Mouse (Mus musculus): ENCODE data around the gene Satb2.
"Not testable (repeated sequence)": the region's sequence is repeated elsewhere in the genome, so short reads cannot be mapped to it uniquely, and the experiment has no call there.

Satb2 gene

DNA sequence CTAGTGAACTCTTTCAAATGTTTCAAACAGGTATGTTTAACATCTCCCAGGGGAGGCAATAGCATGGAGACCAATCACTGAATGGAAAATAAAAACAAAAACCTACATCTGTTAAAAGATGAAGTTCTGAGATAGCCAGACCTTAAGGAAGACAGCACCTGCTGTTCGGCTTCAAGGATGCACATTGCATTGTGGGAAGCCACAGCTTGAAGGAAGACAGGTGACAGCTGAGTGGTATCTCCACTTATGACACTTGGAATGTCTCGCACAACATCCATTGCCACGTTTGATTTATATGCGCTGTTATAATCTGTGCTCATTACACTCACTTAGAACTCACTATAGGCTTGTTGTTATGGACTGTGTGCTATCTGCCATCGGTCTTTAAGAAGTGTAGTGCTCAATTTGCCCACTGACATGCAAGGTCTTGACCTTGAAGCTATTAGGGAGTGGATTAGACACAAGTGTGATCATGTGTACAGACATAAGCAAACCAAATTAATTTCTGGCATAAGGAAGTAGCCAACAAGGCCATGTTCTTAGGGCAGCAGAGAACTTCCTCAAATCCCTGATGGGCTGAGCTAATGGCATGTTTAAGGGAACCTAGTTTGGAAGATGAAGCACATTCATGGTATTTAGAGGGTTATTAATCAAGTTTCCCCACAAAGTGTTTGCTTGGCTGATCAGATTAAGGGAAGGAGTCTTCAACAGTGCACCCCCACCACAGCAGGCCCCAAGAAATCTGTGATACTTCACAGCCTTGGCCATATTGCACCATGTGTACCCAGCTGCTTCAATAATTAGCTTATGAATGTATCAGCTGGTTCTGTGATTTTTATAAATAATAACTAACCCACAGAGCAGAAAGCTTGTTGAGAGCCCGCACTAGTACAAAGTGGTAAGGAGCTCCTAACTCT, 144.2 kb downstream of the Satb2 start:
- no peak for DNase-seq (ENCODE audit: inconsistent ontology term)

DNA sequence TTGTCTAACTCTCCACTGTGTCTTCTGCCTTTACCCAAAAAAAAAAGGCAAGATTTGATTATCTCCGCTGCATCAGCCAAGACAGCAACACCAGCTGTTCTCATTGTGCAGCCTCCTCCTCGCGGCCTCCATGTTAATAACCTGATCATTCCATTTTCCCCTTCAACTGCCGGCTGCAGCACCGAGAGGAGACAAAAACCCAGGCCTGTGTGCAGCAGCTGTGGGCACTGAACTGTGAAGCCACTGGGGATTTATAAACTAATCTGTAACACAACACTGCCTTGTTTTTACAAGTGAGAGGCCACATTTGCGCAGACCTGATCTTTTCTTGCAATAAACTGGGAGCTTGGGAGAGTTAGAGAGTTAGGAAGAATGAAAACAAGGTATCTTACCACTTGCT, 145.1 kb downstream of the Satb2 start:
- peak; percentile 14 for DNase-seq (ENCODE audit: inconsistent ontology term)

DNA sequence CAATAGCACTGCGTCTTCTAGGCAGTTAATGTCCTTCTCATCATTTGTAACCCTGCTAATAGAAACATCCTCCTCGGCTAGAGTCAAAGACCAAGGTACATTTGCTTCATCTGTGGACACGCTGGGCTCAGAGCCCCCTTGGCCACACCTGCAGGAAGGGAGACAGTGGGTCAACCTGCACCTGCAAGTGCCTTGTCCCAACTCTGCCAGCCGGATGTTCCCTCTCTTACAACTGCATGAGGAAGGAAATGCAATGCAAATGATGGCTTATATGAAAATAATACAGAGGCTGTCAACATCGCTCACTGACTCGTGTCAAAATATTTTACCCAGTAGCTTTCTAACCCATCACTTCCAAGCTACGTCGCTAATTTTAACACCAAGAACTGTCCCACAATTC, 145.7 kb downstream of the Satb2 start:
- no peak for DNase-seq (ENCODE audit: inconsistent ontology term)

DNA sequence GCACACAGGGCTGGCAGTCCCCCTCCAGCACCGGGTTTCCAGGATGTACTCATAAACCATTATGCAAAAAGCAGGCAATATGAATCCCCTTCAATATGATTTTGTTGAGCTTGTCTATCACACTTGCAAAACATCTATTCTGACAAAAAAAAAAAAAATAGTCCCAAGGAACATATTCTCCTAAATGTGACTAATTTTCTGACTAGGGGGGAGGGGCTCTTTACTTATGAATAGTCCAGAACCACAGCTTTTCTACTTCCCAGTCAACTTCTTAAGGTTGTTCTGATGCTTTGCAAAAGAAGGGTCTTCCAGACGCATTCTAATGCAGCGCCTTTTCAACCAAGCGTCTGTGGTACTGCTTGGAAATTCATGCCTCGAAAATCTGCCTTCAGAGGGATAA, 155.7 kb downstream of the Satb2 start:
- no peak for DNase-seq (ENCODE audit: inconsistent ontology term)

DNA sequence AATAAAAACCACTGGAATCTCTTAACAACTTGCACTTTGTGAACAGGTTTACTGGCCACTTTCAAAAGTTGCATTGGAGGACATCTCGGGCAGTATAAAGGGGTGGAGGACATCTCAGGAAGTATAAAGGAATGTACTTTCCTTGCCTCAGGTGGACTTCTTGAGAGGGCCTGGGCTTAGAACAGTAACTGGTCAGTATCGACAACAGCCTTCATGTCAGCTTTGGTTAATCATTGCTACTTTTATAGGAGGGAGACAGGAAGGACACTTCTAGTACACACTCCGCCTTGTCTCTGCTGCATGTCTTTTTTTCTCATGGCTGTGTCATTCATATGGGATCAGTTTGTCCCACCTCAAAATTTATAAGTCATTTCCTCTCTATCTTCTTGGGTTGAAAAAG, 156.4 kb downstream of the Satb2 start:
- DNase-seq (ENCODE audit: inconsistent ontology term) = no peak

DNA sequence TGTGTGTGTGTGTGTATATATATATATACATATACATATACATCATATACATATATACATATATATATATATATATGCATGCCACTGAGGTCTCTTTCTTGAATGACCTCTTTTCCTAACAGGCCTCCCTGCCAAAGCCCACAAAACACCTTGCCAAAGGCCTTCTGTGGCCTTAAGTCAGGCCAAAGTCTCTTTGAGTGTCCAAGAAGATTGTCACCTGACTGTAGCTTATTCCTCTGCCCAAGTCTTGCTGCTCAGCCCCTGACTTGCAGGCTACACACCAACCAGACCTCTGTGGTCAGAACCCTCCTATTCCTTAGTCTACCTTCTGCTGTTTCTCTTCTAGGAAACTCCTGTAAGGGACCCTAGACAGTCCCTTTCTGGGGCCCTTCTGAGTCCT, 164.9 kb downstream of the Satb2 start:
- DNase-seq (ENCODE audit: inconsistent ontology term) = no peak

DNA sequence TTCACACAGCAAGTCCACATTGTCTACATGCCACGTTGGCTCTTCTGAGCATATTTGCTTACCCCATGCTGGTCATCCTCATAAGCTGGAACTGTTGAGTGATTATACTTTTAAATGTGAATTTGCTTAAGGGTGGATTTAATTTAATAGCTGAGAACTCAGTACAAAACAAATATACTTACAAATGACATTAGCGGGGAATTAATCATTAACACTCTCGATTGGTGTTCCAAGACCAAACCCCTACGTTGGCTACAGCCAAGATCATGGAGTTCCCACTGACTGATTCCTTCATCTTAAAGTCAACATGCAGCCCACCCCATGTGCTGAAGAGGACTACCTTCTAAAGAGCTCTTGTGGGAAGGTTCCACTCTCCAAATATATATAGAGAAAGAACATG, 165.5 kb downstream of the Satb2 start:
- no peak for DNase-seq (ENCODE audit: inconsistent ontology term)

DNA sequence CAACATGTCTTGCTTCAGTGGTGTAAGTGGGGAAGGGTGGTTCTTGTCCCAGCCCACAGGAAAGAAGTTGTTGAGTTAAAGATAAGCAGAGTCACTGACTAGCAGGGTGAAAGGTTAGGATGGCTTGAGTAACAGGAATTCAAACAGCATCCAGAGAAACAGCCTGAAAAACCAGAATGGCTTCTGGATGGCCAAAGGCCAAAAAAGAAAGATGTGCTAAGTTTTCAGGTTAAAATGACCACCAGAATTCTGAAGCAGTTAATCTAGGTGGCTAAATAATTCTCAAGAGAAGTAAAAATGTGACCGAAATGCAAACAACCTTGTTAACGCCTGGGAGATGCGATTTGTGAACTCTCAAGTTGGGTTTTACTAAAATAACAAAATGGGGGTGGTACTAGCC, 167.0 kb downstream of the Satb2 start:
- DNase-seq (ENCODE audit: inconsistent ontology term) = no peak

DNA sequence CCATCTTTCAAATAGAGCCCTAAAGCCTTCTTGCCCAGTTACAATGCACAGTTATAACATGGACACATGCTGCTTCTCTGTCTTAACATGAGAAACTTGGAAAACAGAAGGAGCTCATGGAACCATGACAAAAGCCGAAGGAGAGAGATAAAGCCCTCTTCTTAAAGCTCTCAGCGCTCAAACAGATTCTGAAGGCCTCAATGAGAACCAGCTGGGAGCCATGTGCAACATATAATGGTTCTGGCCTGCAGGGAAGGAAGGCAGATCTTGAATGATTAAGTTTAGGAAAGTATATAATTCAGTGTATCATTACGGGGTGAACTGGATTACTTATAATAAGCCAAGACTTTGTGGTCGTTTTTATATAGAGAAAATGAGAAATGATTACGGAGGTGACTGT, 172.4 kb downstream of the Satb2 start:
- no peak for DNase-seq (ENCODE audit: inconsistent ontology term)

DNA sequence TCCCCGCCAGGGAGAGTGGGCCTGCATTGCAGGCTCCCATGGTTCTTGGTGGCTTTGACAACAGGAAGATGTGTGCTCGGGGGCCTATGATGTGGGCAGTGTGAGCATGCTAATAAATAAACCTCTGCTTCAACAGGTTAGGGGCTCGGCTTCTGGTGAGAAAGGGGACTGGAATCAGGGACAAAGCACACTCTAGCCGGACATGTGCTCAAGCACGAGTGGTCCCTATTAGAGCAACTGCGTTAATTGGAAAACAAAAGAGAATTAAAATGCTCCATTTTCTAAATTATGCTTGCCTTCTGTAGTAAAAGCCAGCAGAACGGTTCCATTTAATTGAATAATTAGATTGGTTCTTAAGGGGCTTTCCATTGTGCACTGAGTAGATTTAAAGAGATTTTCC, 177.8 kb downstream of the Satb2 start:
- DNase-seq (ENCODE audit: inconsistent ontology term) = no peak

DNA sequence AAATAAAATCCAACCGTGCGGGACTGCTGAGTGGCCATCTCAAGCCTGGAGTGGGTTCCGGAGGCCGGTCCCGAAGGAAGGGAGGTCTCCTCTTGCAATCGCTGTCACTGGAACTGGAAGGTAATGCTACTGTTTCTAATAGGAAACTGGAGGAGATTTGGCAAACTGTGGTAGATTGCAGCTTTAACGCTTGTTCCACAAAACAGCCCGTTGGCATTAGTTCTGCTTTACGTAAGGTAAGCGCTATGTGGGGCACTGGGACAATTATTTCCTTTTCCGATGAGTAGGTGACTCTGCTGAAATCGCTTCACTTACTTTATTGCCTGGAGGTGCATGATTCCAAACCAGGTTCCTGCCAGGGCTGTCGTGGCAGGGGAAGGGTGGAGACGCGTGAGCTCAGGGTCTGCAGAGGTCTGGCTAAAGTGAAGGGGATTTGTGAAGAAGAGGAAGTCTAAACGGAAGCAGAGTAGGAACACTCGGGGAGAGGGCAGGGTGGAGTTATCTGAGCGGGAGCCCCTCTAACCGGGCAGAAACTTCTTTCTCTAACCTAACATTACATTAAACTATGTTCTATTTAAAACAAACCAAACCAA, 183.3 kb downstream of the Satb2 start:
- DNase-seq (ENCODE audit: inconsistent ontology term) = no peak

DNA sequence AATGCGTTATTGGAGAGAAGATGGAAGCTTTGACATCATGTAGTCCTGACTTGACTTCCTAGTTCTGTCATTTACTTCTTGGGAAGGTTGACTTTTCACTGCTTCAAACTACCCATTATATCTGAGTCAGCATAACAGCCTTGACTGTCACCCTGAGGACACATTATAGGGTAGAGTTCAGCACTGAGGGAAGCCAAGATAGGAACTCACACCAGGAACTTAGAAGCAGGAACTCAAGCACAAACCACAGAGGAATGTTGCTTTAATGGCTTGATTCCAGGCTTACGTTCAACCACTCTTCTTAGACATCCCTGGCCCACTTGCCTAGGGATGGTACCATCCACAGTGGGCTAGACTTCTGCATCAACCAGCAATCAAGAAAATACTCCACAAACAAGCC, 188.8 kb downstream of the Satb2 start:
- DNase-seq (ENCODE audit: inconsistent ontology term) = no peak

DNA sequence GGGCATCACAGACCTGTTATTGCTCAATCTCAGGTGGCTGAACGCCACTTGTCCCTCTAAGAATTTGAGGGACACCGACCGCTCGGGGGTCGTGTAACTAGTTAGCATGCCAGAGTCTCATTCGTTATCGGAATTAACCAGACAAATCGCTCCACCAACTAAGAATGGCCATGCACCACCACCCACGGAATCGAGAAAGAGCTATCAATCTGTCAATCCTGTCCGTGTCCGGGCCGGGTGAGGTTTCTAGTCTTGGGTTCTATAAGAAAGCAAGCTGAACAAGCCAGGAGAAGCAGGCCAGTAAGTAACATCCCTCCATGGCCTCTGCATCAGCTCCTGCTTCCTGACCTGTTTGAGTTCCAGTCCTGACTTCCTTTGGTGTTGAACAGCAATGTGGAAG, 196.3 kb downstream of the Satb2 start:
- DNase-seq (ENCODE audit: inconsistent ontology term) = not testable (repeated sequence)

DNA sequence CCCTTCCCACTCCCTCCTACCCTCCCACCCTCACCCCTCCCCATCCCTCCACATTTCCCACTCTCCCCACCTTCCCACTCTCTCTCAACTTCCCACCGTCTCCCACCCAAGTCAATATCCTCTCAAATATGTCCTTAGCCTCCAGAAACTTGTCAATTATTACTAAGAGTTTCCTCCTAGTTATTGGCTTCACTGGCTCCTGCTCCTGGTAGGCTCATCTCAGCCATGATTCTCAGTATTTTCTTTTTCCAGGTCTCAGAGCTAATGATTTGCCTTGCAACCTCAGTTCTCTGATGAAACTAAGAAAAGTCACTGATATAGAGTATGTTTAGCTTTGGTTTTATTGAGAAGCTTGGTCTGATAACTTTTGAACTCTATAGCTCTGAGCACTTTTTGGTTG, 214.2 kb downstream of the Satb2 start:
- no peak for DNase-seq (ENCODE audit: inconsistent ontology term)

DNA sequence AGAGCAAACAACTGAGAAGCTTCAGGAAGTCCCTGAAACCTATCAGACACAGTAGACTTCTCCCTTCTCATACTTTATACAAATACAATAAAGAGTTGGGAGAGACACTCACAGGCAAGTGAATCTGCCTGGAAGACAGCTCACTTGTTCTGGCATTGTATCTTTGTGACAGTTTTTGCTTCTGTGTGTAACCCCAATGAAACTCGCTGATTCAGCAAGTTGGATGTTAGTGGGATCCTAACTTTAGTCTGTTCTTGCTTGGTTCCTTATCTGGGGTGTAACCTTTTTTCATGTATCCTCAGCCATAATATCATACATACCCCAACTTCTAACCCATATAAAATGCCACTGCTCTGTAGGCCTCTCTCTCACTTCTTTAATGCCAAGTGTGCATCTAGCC, 216.9 kb downstream of the Satb2 start:
- no peak for DNase-seq (ENCODE audit: inconsistent ontology term)

DNA sequence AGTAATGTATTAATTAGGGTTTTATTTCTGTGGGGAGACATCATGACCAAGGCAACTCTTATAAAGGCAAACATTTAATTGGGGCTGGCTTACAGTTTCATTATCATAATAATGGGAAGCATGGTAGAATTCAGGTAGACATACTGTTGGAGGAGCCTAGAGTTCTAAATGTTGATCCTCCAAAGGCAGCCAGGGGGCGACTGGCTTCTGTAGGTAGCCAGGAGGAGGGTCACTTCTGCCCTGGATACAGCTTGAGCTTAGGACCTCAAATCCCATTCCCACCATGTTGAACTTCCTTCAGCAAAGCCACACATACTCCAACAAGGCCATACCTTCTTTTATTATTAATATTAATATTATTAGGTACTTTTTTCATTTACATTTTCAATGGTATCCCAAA, 225.2 kb downstream of the Satb2 start:
- DNase-seq (ENCODE audit: inconsistent ontology term) = no peak

DNA sequence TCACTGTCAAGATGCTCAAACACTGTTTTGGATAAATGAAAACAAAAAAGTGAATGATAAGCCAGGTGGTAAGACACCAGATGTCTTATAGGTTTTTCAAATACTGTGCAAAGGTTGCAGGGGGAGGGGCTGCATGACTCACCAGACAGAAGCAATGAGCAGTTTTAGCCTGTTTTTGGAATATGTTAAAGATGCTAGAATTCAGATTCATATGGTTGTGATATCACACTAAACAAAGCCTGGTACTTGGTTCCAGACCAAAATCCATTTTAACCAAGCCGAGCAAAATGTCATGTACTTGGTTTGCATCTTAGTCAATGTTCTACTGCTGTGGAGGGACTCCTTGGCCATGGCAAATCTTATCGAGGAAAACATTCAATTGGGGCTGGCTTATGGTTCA, 227.8 kb downstream of the Satb2 start:
- no peak for DNase-seq (ENCODE audit: inconsistent ontology term)

DNA sequence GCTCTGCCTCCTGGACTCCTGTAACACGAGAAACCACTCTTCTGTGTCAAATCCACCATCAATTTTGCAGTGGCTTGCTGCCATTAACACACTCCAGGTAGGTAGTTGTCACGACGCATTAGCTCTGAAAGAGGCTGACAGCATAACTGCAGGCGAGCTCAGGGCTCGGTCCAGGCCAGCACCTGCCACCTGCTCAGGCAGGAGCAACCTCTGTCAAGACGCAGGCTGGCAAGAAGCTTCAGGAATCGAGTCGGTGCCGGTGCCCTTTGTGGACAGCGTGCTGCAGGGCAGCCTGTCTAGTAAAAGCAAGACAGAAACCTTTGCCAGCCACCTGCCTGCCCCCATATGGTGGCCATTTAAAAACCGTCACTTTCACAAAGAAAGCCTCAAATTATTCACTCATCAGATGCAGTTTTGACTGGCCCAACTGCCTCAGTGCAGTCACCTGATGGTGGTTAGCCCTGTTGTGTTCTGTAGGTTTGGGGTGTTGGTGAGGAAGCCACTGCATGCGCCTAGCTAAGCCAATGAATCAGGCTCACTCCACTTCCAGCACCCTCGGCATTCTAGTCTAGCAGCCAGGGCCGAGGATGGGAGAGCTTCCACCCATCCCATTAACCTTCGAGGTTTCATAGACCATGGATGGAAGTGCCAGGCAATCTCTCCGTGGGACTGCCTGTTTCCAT, 228.7 kb downstream of the Satb2 start:
- DNase-seq (ENCODE audit: inconsistent ontology term) = no peak

DNA sequence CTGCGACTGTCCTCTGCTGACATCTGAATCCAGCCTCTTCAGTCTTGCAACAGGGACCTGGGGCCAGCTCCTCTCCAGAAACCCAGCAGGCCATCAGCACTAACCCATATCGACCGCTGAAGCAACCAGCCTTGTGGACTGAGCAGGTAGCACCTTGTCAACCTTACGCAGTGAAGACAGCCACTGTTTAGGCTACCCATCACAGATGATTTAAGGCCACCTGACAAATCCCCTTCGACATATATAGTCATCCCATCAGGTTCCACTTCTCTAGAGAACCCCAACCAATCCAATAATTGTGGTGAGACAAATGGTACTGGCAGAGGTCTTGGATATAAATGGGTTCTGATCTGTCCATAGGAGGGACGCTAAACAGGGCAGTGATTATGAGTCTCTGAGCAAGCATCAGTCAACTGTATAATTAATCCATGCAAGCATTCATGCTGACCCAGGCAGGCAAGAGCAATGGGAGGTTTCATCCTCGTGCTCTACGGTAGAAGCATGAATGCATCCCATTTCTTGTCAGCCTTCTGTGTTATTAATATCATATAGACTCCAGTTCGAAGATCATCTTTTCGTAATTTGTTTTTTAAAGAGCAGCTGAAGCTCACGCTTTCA, 229.5 kb downstream of the Satb2 start:
- DNase-seq (ENCODE audit: inconsistent ontology term) = no peak

Data from Muller cell, postnatal 12 days (primary cell).